Mouse (Mus musculus) thymus, postnatal 4 days (tissue): ENCODE results near the gene Arl10.
A peak's percentile ranks its signal among the peaks of the same experiment; 100 is the strongest.
"Not testable (repeated sequence)": the region's sequence is repeated elsewhere in the genome, so short reads cannot be mapped to it uniquely, and the experiment has no call there.

Experiments
- DNase-seq: peaks from one replicate; pipeline ENCODE4 v3.0.0; 2021

The Arl10 gene

GRCm38 (mm10) chr13:54582860-54583259 is 8.0 kb downstream of the Arl10 start:
- DNase-seq = no peak

GRCm38 (mm10) chr13:54585831-54586230 is 11.0 kb downstream of the Arl10 start:
- no peak for DNase-seq

GRCm38 (mm10) chr13:54589414-54589995 is 14.7 kb downstream of the Arl10 start:
- DNase-seq = no peak

- peak; percentile 94 for DNase-seq
Observed at GRCm38 (mm10) chr13:54589996-54590951, 15.5 kb downstream of the Arl10 start, which contains the start of the genes Nop16 and Higd2a. Gene Nop16 (minus strand): TSS chr13:54590090. Gene Higd2a (plus strand): TSS chr13:54590207.

GRCm38 (mm10) chr13:54591776-54592356 is 17.1 kb downstream of the Arl10 start:
- no peak for DNase-seq

- DNase-seq = no peak
Observed at GRCm38 (mm10) chr13:54593617-54594016, 18.8 kb downstream of the Arl10 start.

- DNase-seq = no peak
Observed at GRCm38 (mm10) chr13:54596107-54596690, 21.4 kb downstream of the Arl10 start.

GRCm38 (mm10) chr13:54596870-54597269 is 22.1 kb downstream of the Arl10 start:
- no peak for DNase-seq

- no peak for DNase-seq
Observed at GRCm38 (mm10) chr13:54598622-54599143, 23.9 kb downstream of the Arl10 start.

GRCm38 (mm10) chr13:54602639-54603111 is 27.9 kb downstream of the Arl10 start:
- no peak for DNase-seq

GRCm38 (mm10) chr13:54603501-54603900 is 28.7 kb downstream of the Arl10 start:
- DNase-seq = peak; percentile 44

- DNase-seq = no peak
Observed at GRCm38 (mm10) chr13:54604221-54604620, 29.4 kb downstream of the Arl10 start.

GRCm38 (mm10) chr13:54605426-54605825 is 30.6 kb downstream of the Arl10 start:
- DNase-seq = no peak

- no peak for DNase-seq
Observed at GRCm38 (mm10) chr13:54607204-54607603, 32.4 kb downstream of the Arl10 start.

GRCm38 (mm10) chr13:54608002-54608401 is 33.2 kb downstream of the Arl10 start:
- DNase-seq = no peak

- no peak for DNase-seq
Observed at GRCm38 (mm10) chr13:54608666-54609065, 33.9 kb downstream of the Arl10 start.

- DNase-seq = no peak
Observed at GRCm38 (mm10) chr13:54609301-54609700, 34.5 kb downstream of the Arl10 start.

GRCm38 (mm10) chr13:54610613-54610971 is 35.8 kb downstream of the Arl10 start:
- no peak for DNase-seq

- DNase-seq = peak; percentile 93
Observed at GRCm38 (mm10) chr13:54610972-54611754, 36.3 kb downstream of the Arl10 start, which contains the start of gene Cltb. Gene Cltb (minus strand): TSS chr13:54611344.

GRCm38 (mm10) chr13:54613141-54613540 is 38.3 kb downstream of the Arl10 start:
- not testable (repeated sequence) for DNase-seq

- no peak for DNase-seq
Observed at GRCm38 (mm10) chr13:54616307-54616706, 41.5 kb downstream of the Arl10 start.

- DNase-seq = no peak
Observed at GRCm38 (mm10) chr13:54616998-54617397, 42.2 kb downstream of the Arl10 start.
